Mouse (Mus musculus) G1E (cell line): Measurements from ENCODE around the gene Osr1. TPM values are rescaled to one million over a fixed set of nuclear protein-coding genes. Genes with fewer than 3 reads are reported as not detected.
A peak's percentile ranks its signal among the peaks of the same experiment; 100 is the strongest.

ENCODE experiments used
- ATAC-seq: 2 replicates; pipeline ENCODE4 v1.8.0; 2016; ENCODE audit warnings: mild to moderate bottlenecking; ENCODE audit not compliant: insufficient number of reproducible peaks, poor library complexity, low FRiP score, severe bottlenecking; ENCODE audit errors: extremely low read depth
- DNase-seq: peaks from one replicate; pipeline ENCODE4 v3.0.0; 2012; ENCODE audit warnings: low spot score
- H3K27me3 ChIP-seq: 2 replicates; pipeline ENCODE4 v1.6.1; 2012; ENCODE audit warnings: mild to moderate bottlenecking, low read length, inconsistent platforms; ENCODE audit not compliant: insufficient read depth
- H3K36me3 ChIP-seq: replicated peaks from 2 replicates; pipeline ENCODE3; 2012; ENCODE audit warnings: mild to moderate bottlenecking, inconsistent platforms
- H3K4me1 ChIP-seq: 2 replicates; pipeline ENCODE4 v1.6.1; 2012; ENCODE audit warnings: low read depth, low read length, inconsistent platforms, mixed read lengths; ENCODE audit not compliant: insufficient read depth
- H3K4me3 ChIP-seq: 2 replicates; pipeline ENCODE4 v1.5.1; 2012; ENCODE audit warnings: low read depth, mild to moderate bottlenecking, inconsistent platforms, low read length, moderate library complexity, mixed read lengths
- H3K9me3 ChIP-seq: replicated peaks from 2 replicates; pipeline ENCODE4 v1.6.1; 2012; ENCODE audit warnings: inconsistent platforms
- CTCF ChIP-seq: IDR thresholded peaks from 2 replicates; pipeline ENCODE4 v1.5.1; 2012; ENCODE audit warnings: low read depth, low read length, inconsistent platforms, mixed read lengths
- GATA1 ChIP-seq: IDR thresholded peaks from 2 replicates; pipeline ENCODE4 v1.6.1; 2012; ENCODE audit warnings: borderline replicate concordance, low read length, inconsistent platforms, mixed read lengths
- GATA2 ChIP-seq: IDR thresholded peaks from 2 replicates; pipeline ENCODE4 v1.6.1; 2012; ENCODE audit warnings: low read depth, low read length, inconsistent platforms, borderline replicate concordance
- POLR2AphosphoS5 ChIP-seq: IDR thresholded peaks from 2 replicates; pipeline ENCODE4 v1.6.1; 2012; ENCODE audit warnings: low read depth, low read length, inconsistent platforms; ENCODE audit not compliant: insufficient replicate concordance
- TAL1 ChIP-seq: conservative IDR thresholded peaks from 2 replicates; pipeline ENCODE4 v1.6.1; 2012; ENCODE audit warnings: low read depth, low read length, inconsistent platforms, mixed read lengths
- polyA plus RNA-seq: library from polyadenylated mRNA; stranded (reverse); fragments of >175 nt; gene quantifications from 2 replicates; pipeline ENCODE4 v1.2.3, GENCODE M21; 2012
- total RNA-seq, 2 experiments: library from RNA; stranded (forward) in 1 of 2; stranded (reverse) in 1 of 2; fragments of 200-1000 nt in 1 of 2; fragments of >200 nt in 1 of 2; fragmentation: Nextera tagmentation in 1 of 2; gene quantifications; 2 replicates each; pipeline ENCODE4 v1.2.3; 2014 to 2017

Osr1 gene
- total RNA-seq (2014; fragmentation: Nextera tagmentation) (not detected in 2 replicates), total RNA-seq (2017) (not detected in 2 replicates), polyA plus RNA-seq (not detected in 2 replicates)

GRCm38 (mm10) chr12:9569971-9570370 lies at the start of gene Osr1:
Gene Osr1, plus strand, starts transcription at chr12:9570116.
- no peak within 1 kb of the TSS; the same call in 1 of the 2 replicates for H3K4me3 ChIP-seq
- no peaks in the 10 kb centered on the region for H3K9me3 ChIP-seq
- peaks cover 7% of the 10 kb centered on the region for H3K27me3 ChIP-seq
- 0 out of 2 replicates have a peak, but pooled peaks cover 3% of the 10 kb centered on the region for H3K4me1 ChIP-seq
- no peaks in the 10 kb centered on the region for H3K36me3 ChIP-seq
- no peak for TF ChIP-seq CTCF
- no peak for TF ChIP-seq POLR2AphosphoS5
- no peak for TF ChIP-seq GATA2
- no peak for TF ChIP-seq TAL1
- no peak for TF ChIP-seq GATA1
- ATAC-seq (peak; percentile 8; the same call in 1 of the 2 replicates), DNase-seq (no peak)

GRCm38 (mm10) chr12:9550328-9550727 lies 19.6 kb upstream of the Osr1 start:
- no peaks in the 10 kb centered on the region for H3K27me3 ChIP-seq
- DNase-seq (no peak), ATAC-seq (no peak)
- TF ChIP-seq POLR2AphosphoS5, result no peak
- TF ChIP-seq GATA1, result no peak
- no peak for TF ChIP-seq CTCF
- TF ChIP-seq TAL1, result no peak
- TF ChIP-seq GATA2, result no peak
- H3K9me3 ChIP-seq, result no peaks in the 10 kb centered on the region
- no peaks in the 10 kb centered on the region for H3K4me1 ChIP-seq
- H3K36me3 ChIP-seq, result no peaks in the 10 kb centered on the region
- H3K4me3 ChIP-seq, result no peak overlapping the region

- Histone ChIP-seq H3K36me3 (no peaks in the 10 kb centered on the region), H3K4me1 (no peaks in the 10 kb centered on the region), H3K9me3 (no peaks in the 10 kb centered on the region), H3K27me3 (no peaks in the 10 kb centered on the region), H3K4me3 (no peak overlapping the region)
- TF ChIP-seq POLR2AphosphoS5 (no peak), GATA2 (no peak), TAL1 (no peak), CTCF (no peak), GATA1 (no peak)
- DNase-seq (no peak), ATAC-seq (no peak)
These were observed 5.0 kb upstream of the Osr1 start for GRCm38 (mm10) chr12:9564956-9565355.

GRCm38 (mm10) chr12:9570496-9570995 lies 630 bp downstream of the Osr1 start:
- DNase-seq, result no peak
- Histone ChIP-seq H3K36me3 (no peaks in the 10 kb centered on the region), H3K4me3 (no peak overlapping the region), H3K27me3 (peaks cover 7% of the 10 kb centered on the region), H3K9me3 (no peaks in the 10 kb centered on the region), H3K4me1 (0 out of 2 replicates have a peak, but pooled peaks cover 3% of the 10 kb centered on the region)
- ATAC-seq, result no peak
- TF ChIP-seq TAL1, result no peak
- TF ChIP-seq GATA1, result no peak
- no peak for TF ChIP-seq POLR2AphosphoS5
- TF ChIP-seq CTCF, result no peak
- TF ChIP-seq GATA2, result no peak

- H3K4me1 ChIP-seq, result 0 out of 2 replicates have a peak, but pooled peaks cover 3% of the 10 kb centered on the region
- H3K4me3 ChIP-seq, result no peak overlapping the region
- H3K36me3 ChIP-seq, result no peaks in the 10 kb centered on the region
- H3K27me3 ChIP-seq, result peaks cover 7% of the 10 kb centered on the region
- DNase-seq (no peak), ATAC-seq (no peak)
- peaks cover 3% of the 10 kb centered on the region; the same call in 1 of the 2 replicates for H3K9me3 ChIP-seq
- TF ChIP-seq CTCF (no peak), POLR2AphosphoS5 (no peak)
These were observed 1.5 kb downstream of the Osr1 start for GRCm38 (mm10) chr12:9571276-9571940.

GRCm38 (mm10) chr12:9572022-9572421 lies 2.1 kb downstream of the Osr1 start:
- ATAC-seq (no peak), DNase-seq (no peak)
- TF ChIP-seq CTCF, result no peak
- TF ChIP-seq GATA1, result no peak
- no peak for TF ChIP-seq GATA2
- no peak for TF ChIP-seq POLR2AphosphoS5
- Histone ChIP-seq H3K4me3 (no peak overlapping the region), H3K4me1 (0 out of 2 replicates have a peak, but pooled peaks cover 3% of the 10 kb centered on the region), H3K27me3 (peaks cover 7% of the 10 kb centered on the region), H3K9me3 (peaks cover 3% of the 10 kb centered on the region; the same call in 1 of the 2 replicates), H3K36me3 (no peaks in the 10 kb centered on the region)

GRCm38 (mm10) chr12:9573682-9574081 lies 3.8 kb downstream of the Osr1 start:
- Histone ChIP-seq H3K27me3 (peaks cover 7% of the 10 kb centered on the region), H3K36me3 (no peaks in the 10 kb centered on the region), H3K9me3 (peaks cover 3% of the 10 kb centered on the region; the same call in 1 of the 2 replicates), H3K4me3 (no peak overlapping the region), H3K4me1 (0 out of 2 replicates have a peak, but pooled peaks cover 3% of the 10 kb centered on the region)
- no peak for DNase-seq
- TF ChIP-seq TAL1 (no peak), POLR2AphosphoS5 (no peak), GATA2 (no peak), GATA1 (no peak), CTCF (no peak)
- no peak for ATAC-seq
